Mouse (Mus musculus): ENCODE data around the gene Calr.

GRCm38 (mm10) chr8:84884728-84885127, 38.0 kb upstream of the Calr start:
- no peak for TF ChIP-seq CTCF (IDR thresholded peaks at IDR 0.05; ENCODE audit: extremely low read depth, insufficient read depth, insufficient read length, insufficient replicate concordance)
- no peak for TF ChIP-seq POLR2A (IDR thresholded peaks at IDR 0.05; ENCODE audit: low read depth, low read length)
